Comparison of ENCODE assay signal across 24 mouse cellular contexts in genomic region chr1:75010203-75010602, GRCm38 (mm10). TPM values are rescaled to one million over a fixed set of nuclear protein-coding genes. Genes with fewer than 3 reads are reported as not detected.
"Had no signal": no experiment of that assay in that cellular context is flagged by ENCODE, and none has a peak within 500 bp of the region (broad histone marks: within the 10 kb centered on the region; RNA-seq: fewer than 3 reads in every experiment).

No protein-coding gene starts in this region.

- H3K4me2 ChIP-seq: intestine, embryonic 15.5 days; kidney, embryonic 15.5 days; limb, embryonic 12.5 days; limb, embryonic 15.5 days; midbrain, embryonic 11.5 days; neural tube, embryonic 12.5 days; neural tube, embryonic 15.5 days had no signal

- ATAC-seq: hindbrain, embryonic 16.5 days had no signal

- H3K4me3 ChIP-seq: intestine, embryonic 15.5 days; kidney, embryonic 15.5 days; left cerebral cortex, adult 2 months; limb, embryonic 12.5 days; limb, embryonic 15.5 days; neural tube, embryonic 12.5 days; neural tube, embryonic 15.5 days had no signal

- H3K36me3 ChIP-seq: intestine, embryonic 15.5 days; kidney, embryonic 15.5 days; limb, embryonic 12.5 days; limb, embryonic 15.5 days; neural tube, embryonic 12.5 days; neural tube, embryonic 15.5 days had no signal

- H3K9me3 ChIP-seq: intestine, embryonic 15.5 days; kidney, embryonic 15.5 days; limb, embryonic 12.5 days; limb, embryonic 15.5 days; neural tube, embryonic 12.5 days; neural tube, embryonic 15.5 days had no signal

- DNase-seq: kidney, adult 11 months; kidney, postnatal 14 days; layer of hippocampus, postnatal 36 days; left cerebral cortex, postnatal 4 days; lung, adult 2 months; lung, postnatal 14 days; lung, postnatal 4 days; midbrain, embryonic 14.5 days; right cerebral cortex, adult 18-20 months; right cerebral cortex, postnatal 14 days; right cerebral cortex, postnatal 4 days; spleen, adult 18-20 months; thymus, adult 18-20 months; thymus, postnatal 4 days had no signal

- H3K9ac ChIP-seq: intestine, embryonic 15.5 days; kidney, embryonic 15.5 days; limb, embryonic 12.5 days; limb, embryonic 15.5 days; neural tube, embryonic 12.5 days; neural tube, embryonic 15.5 days had no signal

- H3K27ac ChIP-seq: intestine, embryonic 15.5 days; kidney, embryonic 15.5 days; left cerebral cortex, adult 2 months; limb, embryonic 12.5 days; limb, embryonic 15.5 days; neural tube, embryonic 12.5 days; neural tube, embryonic 15.5 days had no signal

- H3K27me3 ChIP-seq: intestine, embryonic 15.5 days; limb, embryonic 15.5 days; neural tube, embryonic 12.5 days had no signal

- H3K4me1 ChIP-seq: neural tube, embryonic 12.5 days; neural tube, embryonic 15.5 days had no signal

RNA-seq across cellular contexts. Expression of gene Ihh, which starts 58.7 kb away (rescaled TPM):
- total RNA-seq: megakaryocyte-erythroid progenitor cell, adult 5-6 weeks had no signal
